Comparison of ENCODE assay signal across 8 mouse cellular contexts in the genomic region with DNA sequence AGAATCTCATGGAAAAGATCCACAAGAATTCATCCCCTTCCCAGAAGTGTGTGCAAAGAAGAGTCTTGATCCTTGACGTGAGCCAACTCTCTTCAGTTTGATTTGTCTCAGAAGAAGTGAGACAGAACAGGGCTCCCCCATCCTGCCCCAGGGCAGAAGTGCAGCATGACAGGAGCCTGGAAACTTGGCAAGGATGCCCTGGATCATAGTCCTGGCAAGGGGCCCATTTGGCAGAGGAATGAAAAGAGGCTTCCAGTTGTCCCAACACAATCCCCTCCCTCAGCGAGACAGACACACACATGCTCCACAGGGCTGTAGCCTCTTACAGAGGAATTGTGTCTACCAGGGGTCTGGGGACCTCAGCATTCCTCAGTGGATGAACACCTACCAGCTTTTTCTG.
DNase-seq lines count a peak whose midpoint lies in the region; ATAC-seq lines count a peak whose summit lies in the region.

No protein-coding gene starts in this region.

- DNase-seq in heart, adult 18-20 months, result peak; percentile 73 to 76
- DNase-seq in urinary bladder, postnatal 14 days (ENCODE audit: low spot score), result peak; percentile 45
- DNase-seq in urinary bladder, postnatal 25 days (ENCODE audit: low spot score), result no peak
- DNase-seq in layer of hippocampus, postnatal 10 days (ENCODE audit: low spot score in 2 of 2), result peak; percentile 72 to 76
- DNase-seq in testis, postnatal 14 days (ENCODE audit: low spot score), result peak; percentile 12
- no peak for DNase-seq in MN1 (ENCODE audit: low spot score)

- H3K9me3 ChIP-seq in heart, embryonic 11.5 days (replicated peaks; ENCODE audit: control insufficient read depth, low read length), result no peaks in the 10 kb centered on the region
- no peaks in the 10 kb centered on the region for H3K9me3 ChIP-seq in heart, embryonic 13.5 days

- no peak overlapping the region for H3K4me2 ChIP-seq in heart, embryonic 11.5 days
- H3K4me2 ChIP-seq in heart, embryonic 13.5 days, result no peak overlapping the region

- no peaks in the 10 kb centered on the region for H3K36me3 ChIP-seq in heart, embryonic 11.5 days (ENCODE audit: control insufficient read depth, insufficient read depth, low read length)
- no peaks in the 10 kb centered on the region for H3K36me3 ChIP-seq in heart, embryonic 13.5 days

- H3K27ac ChIP-seq in heart, embryonic 11.5 days (ENCODE audit: low read depth, low read length), result no peak overlapping the region
- H3K27ac ChIP-seq in heart, embryonic 13.5 days (replicated peaks), result 0 out of 2 replicates have a peak overlapping the region, but pooled peaks have one; percentile 1

- ATAC-seq in heart, embryonic 11.5 days (replicated peaks; ENCODE audit: insufficient number of reproducible peaks, low FRiP score, low TSS enrichment), result no peak
- no peak for ATAC-seq in heart, embryonic 13.5 days (ENCODE audit: extremely low read depth, insufficient number of reproducible peaks, low FRiP score, low TSS enrichment)

- H3K4me1 ChIP-seq in heart, embryonic 11.5 days (ENCODE audit: control insufficient read depth, insufficient read depth, low read length), result peaks cover 19% of the 10 kb centered on the region
- peaks cover 39% of the 10 kb centered on the region for H3K4me1 ChIP-seq in heart, embryonic 13.5 days

- peaks cover 6% of the 10 kb centered on the region for H3K27me3 ChIP-seq in heart, embryonic 11.5 days (ENCODE audit: control insufficient read depth, insufficient read depth, low read length)
- peaks cover 43% of the 10 kb centered on the region; the same call in 1 of the 2 replicates for H3K27me3 ChIP-seq in heart, embryonic 13.5 days (replicated peaks)

- no peak overlapping the region for H3K9ac ChIP-seq in heart, embryonic 11.5 days (ENCODE audit: low read depth, low read length)
- H3K9ac ChIP-seq in heart, embryonic 13.5 days, result no peak overlapping the region

- H3K4me3 ChIP-seq in heart, embryonic 11.5 days (ENCODE audit: low read depth, low read length), result no peak overlapping the region
- no peak overlapping the region for H3K4me3 ChIP-seq in heart, embryonic 13.5 days

- 45% methylated on average over 2 of the region's 2 CpGs for WGBS in heart, embryonic 11.5 days (ENCODE audit: insufficient replicate concordance)
- 21% methylated on average over 2 of the region's 2 CpGs for WGBS in heart, embryonic 13.5 days

Comparison
In these comparisons a context has a peak if more than half of its experiments do, and no peak if none do; other contexts are left out.
1. DNase-seq: peak in heart, adult 18-20 months (2 of 2), urinary bladder, postnatal 14 days (single experiment), layer of hippocampus, postnatal 10 days (2 of 2) and testis, postnatal 14 days (single experiment); none in urinary bladder, postnatal 25 days (single experiment) and MN1 (single experiment).